Mouse (Mus musculus): ENCODE measurements at regions not wholly inside any gene's neighbourhood (a gene's known extent, or its start where the extent isn't known, plus 50 kb on each side); places are given as distances from the start of the nearest gene placed in this dataset.

GRCm38 (mm10) chr9:32983182-32983581, 347.2 kb downstream of the Ets1 start:
- no peak for TF ChIP-seq CTCF (conservative IDR thresholded peaks at IDR 0.05; ENCODE audit: insufficient read depth, insufficient read length, low read depth, low read length)
- no peak for TF ChIP-seq POLR2A (IDR thresholded peaks at IDR 0.05; ENCODE audit: low read depth, low read length)
